Mouse (Mus musculus) forebrain, embryonic 15.5 days (tissue): ENCODE measurements at regions not wholly inside any gene's neighbourhood (a gene's known extent, or its start where the extent isn't known, plus 50 kb on each side); places are given as distances from the start of the nearest gene placed in this dataset.

Experiments used
- ATAC-seq: fragments of 200-750 bp; cut with Nextera tagmentation; replicated peaks from 2 replicates; pipeline ENCODE4 v1.8.0; 2017; ENCODE audit warnings: mild to moderate bottlenecking, moderate TSS enrichment, moderate library complexity
- H3K27ac ChIP-seq: fragments of 300-500 bp; sonication (generic); replicated peaks from 2 replicates; pipeline ENCODE4 v1.5.1; 2015; ENCODE audit warnings: mild to moderate bottlenecking, inconsistent platforms
- H3K27me3 ChIP-seq: fragments of 300-500 bp; sonication (generic); 2 replicates; pipeline ENCODE4 v1.6.1; 2015; ENCODE audit warnings: inconsistent platforms
- H3K36me3 ChIP-seq: fragments of 300-500 bp; sonication (generic); 2 replicates; pipeline ENCODE4 v1.6.1; 2015; ENCODE audit warnings: mild to moderate bottlenecking, inconsistent platforms
- H3K4me1 ChIP-seq: fragments of 300-500 bp; sonication (generic); 2 replicates; pipeline ENCODE4 v1.6.1; 2015; ENCODE audit warnings: inconsistent platforms
- H3K4me2 ChIP-seq: fragments of 300-500 bp; sonication (generic); replicated peaks from 2 replicates; pipeline ENCODE4 v1.6.1; 2015; ENCODE audit warnings: mild to moderate bottlenecking, inconsistent platforms
- H3K4me3 ChIP-seq: fragments of 300-500 bp; sonication (generic); 2 replicates; pipeline ENCODE4 v1.5.1; 2015; ENCODE audit warnings: mild to moderate bottlenecking, inconsistent platforms
- H3K9ac ChIP-seq: fragments of 300-500 bp; sonication (generic); replicated peaks from 2 replicates; pipeline ENCODE4 v1.6.1; 2015; ENCODE audit warnings: mild to moderate bottlenecking, inconsistent platforms
- H3K9me3 ChIP-seq: fragments of 300-500 bp; sonication (generic); 2 replicates; pipeline ENCODE4 v1.6.1; 2016; ENCODE audit warnings: inconsistent platforms
- WGBS: fragments of 180-500 bp; shearing (Covaris S2); methylation state at CpG from one replicate; pipeline ENCODE4 v1.1.7; 2015; ENCODE audit warnings: mixed read lengths; 5-methylcytosine and 5-hydroxymethylcytosine counted together

DNA sequence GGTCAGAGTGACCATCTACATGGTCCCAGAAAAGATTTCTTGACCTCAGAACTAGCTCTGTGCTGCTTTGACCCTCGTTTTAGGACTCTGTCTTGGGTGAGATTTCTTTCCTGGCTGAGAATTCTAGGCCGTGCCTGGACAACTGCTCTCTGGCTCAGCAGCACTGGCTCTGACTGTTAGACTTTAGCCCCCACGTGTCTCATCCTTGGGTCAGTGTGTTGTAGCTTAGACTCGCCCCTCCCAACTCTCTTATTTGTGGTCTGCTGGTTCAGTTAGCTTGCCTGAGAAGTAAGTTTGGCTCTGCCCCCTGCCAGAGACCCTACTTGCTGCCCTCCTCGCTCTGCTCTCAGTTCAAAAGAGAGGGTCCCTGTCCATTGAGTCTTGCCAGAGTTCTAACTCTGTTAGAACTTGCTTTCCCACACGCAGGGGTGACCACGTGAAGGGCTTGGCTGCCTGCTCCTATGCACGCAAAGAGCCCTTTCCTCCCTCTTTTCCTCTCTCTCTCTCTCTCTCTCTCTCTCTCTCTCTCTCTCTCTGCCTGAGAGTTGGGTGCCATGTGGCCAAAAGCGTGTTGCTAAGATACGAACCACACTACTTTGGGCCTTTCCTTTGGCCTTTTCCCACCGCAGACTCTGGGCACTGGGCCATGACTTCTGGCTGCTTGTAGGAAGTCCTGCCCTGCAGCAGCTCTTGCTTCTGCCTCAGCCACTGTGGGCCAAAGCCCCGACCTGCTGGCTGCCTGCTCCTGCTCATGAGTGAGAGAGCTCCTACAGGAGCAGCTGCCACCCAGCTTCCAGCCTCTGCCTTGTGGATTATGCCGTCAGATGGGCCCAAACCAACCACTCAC, 344.2 kb upstream of the Amot start:
- Histone ChIP-seq H3K9me3 (no peaks in the 10 kb centered on the region), H3K9ac (no peak overlapping the region), H3K4me1 (no peaks in the 10 kb centered on the region), H3K36me3 (no peaks in the 10 kb centered on the region), H3K4me2 (no peak overlapping the region), H3K27ac (no peak overlapping the region), H3K4me3 (no peak overlapping the region), H3K27me3 (no peaks in the 10 kb centered on the region)
- peak; percentile 57; the same call in 1 of the 2 replicates for ATAC-seq
- WGBS: 71% methylated on average over 13 of the region's 13 CpGs

- no peak overlapping the region for H3K9ac ChIP-seq
- no peak overlapping the region for H3K4me2 ChIP-seq
- H3K27me3 ChIP-seq: no peaks in the 10 kb centered on the region
- no peak for ATAC-seq
- H3K27ac ChIP-seq: no peak overlapping the region
- no peaks in the 10 kb centered on the region for H3K9me3 ChIP-seq
- 84% methylated on average over 1 of the region's 1 CpGs for WGBS
- no peak overlapping the region for H3K4me3 ChIP-seq
- no peaks in the 10 kb centered on the region for H3K36me3 ChIP-seq
- no peaks in the 10 kb centered on the region for H3K4me1 ChIP-seq
These were observed 328.1 kb upstream of the Amot start for GRCm38 (mm10) chrX:145833106-145833505.

GRCm38 (mm10) chrX:145812995-145813394, 308.0 kb upstream of the Amot start:
- H3K4me1 ChIP-seq: no peaks in the 10 kb centered on the region
- no peak overlapping the region for H3K27ac ChIP-seq
- H3K9me3 ChIP-seq: no peaks in the 10 kb centered on the region
- WGBS: 72% methylated on average over 1 of the region's 1 CpGs
- H3K36me3 ChIP-seq: no peaks in the 10 kb centered on the region
- no peak overlapping the region for H3K9ac ChIP-seq
- H3K27me3 ChIP-seq: no peaks in the 10 kb centered on the region
- H3K4me2 ChIP-seq: no peak overlapping the region
- no peak for ATAC-seq
- H3K4me3 ChIP-seq: no peak overlapping the region
